15 mouse cellular contexts compared by ENCODE assay signal in genomic region chr12:52834074-52834473, GRCm38 (mm10).
A peak's percentile ranks its signal among the peaks of the same experiment; 100 is the strongest.
DNase-seq lines count a peak whose midpoint lies in the region; ATAC-seq lines count a peak whose summit lies in the region.
"Had no signal": no experiment of that assay in that cellular context is flagged by ENCODE, and none has a peak within 500 bp of the region (broad histone marks: within the 10 kb centered on the region; RNA-seq: fewer than 3 reads in every experiment).

No protein-coding gene starts in this region.

- H3K36me3 ChIP-seq in forebrain, embryonic 12.5 days (replicated peaks) = no peaks in the 10 kb centered on the region
- no peaks in the 10 kb centered on the region for H3K36me3 ChIP-seq in forebrain, embryonic 15.5 days
- H3K36me3 ChIP-seq in embryonic facial prominence, embryonic 11.5 days (replicated peaks; ENCODE audit: control insufficient read depth, insufficient read depth, low read depth, low read length) = no peaks in the 10 kb centered on the region
- H3K36me3 ChIP-seq in midbrain, embryonic 11.5 days (ENCODE audit: control insufficient read depth, insufficient read depth, low read length) = no peaks in the 10 kb centered on the region
- H3K36me3 ChIP-seq: G1E; neural tube, embryonic 12.5 days had no signal

- DNase-seq in A20 (ENCODE audit: low read depth, low spot score) = peak; percentile 24
- DNase-seq in embryonic facial prominence, embryonic 11.5 days (ENCODE audit: low spot score) = peak; percentile 24
- peak; percentile 83 for DNase-seq in midbrain, embryonic 11.5 days (ENCODE audit: low spot score, missing footprints)
- DNase-seq in urinary bladder, postnatal 10 days (ENCODE audit: low spot score) = no peak
- no peak for DNase-seq in adrenal gland, adult 8-10 months
- DNase-seq: cerebellum, adult 9-10 months; kidney, adult 18-20 months; right cerebral cortex, postnatal 14 days; thymus, postnatal 14 days had no signal

- H3K9me3 ChIP-seq in forebrain, embryonic 12.5 days = no peaks in the 10 kb centered on the region
- H3K9me3 ChIP-seq in forebrain, embryonic 15.5 days = no peaks in the 10 kb centered on the region
- H3K9me3 ChIP-seq in embryonic facial prominence, embryonic 11.5 days (replicated peaks; ENCODE audit: control insufficient read depth, low read length) = no peaks in the 10 kb centered on the region
- H3K9me3 ChIP-seq in midbrain, embryonic 11.5 days (ENCODE audit: control insufficient read depth, low read length) = no peaks in the 10 kb centered on the region
- H3K9me3 ChIP-seq: megakaryocyte, embryonic 14.5 days; neural tube, embryonic 12.5 days had no signal

- H3K27ac ChIP-seq in forebrain, embryonic 12.5 days = peak overlapping the region; percentile 87
- H3K27ac ChIP-seq in forebrain, embryonic 15.5 days (replicated peaks) = no peak overlapping the region
- H3K27ac ChIP-seq in embryonic facial prominence, embryonic 11.5 days (replicated peaks; ENCODE audit: low read depth, low read length) = no peak overlapping the region
- H3K27ac ChIP-seq in midbrain, embryonic 11.5 days (ENCODE audit: low read depth, low read length) = peak overlapping the region; percentile 74

- H3K4me2 ChIP-seq in forebrain, embryonic 12.5 days = no peak overlapping the region
- no peak overlapping the region for H3K4me2 ChIP-seq in forebrain, embryonic 15.5 days (replicated peaks)
- no peak overlapping the region for H3K4me2 ChIP-seq in embryonic facial prominence, embryonic 11.5 days (ENCODE audit: low read depth, low read length)
- no peak overlapping the region for H3K4me2 ChIP-seq in midbrain, embryonic 11.5 days

- 15% methylated on average over 10 of the region's 10 CpGs for WGBS in forebrain, embryonic 12.5 days
- 18% methylated on average over 10 of the region's 10 CpGs for WGBS in forebrain, embryonic 15.5 days
- WGBS in embryonic facial prominence, embryonic 11.5 days = 15% methylated on average over 10 of the region's 10 CpGs
- 40% methylated on average over 10 of the region's 10 CpGs for WGBS in midbrain, embryonic 11.5 days

- ATAC-seq in forebrain, embryonic 12.5 days (ENCODE audit: low FRiP score) = peak; percentile 34; the same call in 1 of the 2 replicates
- ATAC-seq in forebrain, embryonic 15.5 days (replicated peaks) = no peak
- ATAC-seq in embryonic facial prominence, embryonic 11.5 days (replicated peaks; ENCODE audit: insufficient number of reproducible peaks, low FRiP score, low TSS enrichment, low read depth) = no peak
- ATAC-seq in midbrain, embryonic 11.5 days (ENCODE audit: low FRiP score) = 0 out of 2 replicates have a peak, but pooled peaks have one; percentile 12
- ATAC-seq in granulocyte monocyte progenitor cell, adult 5-6 weeks (replicated peaks; ENCODE audit: poor library complexity, severe bottlenecking) = no peak

- H3K27me3 ChIP-seq in forebrain, embryonic 12.5 days = no peaks in the 10 kb centered on the region
- H3K27me3 ChIP-seq in forebrain, embryonic 15.5 days = no peaks in the 10 kb centered on the region
- H3K27me3 ChIP-seq in embryonic facial prominence, embryonic 11.5 days (ENCODE audit: control insufficient read depth, insufficient read depth, low read length) = no peaks in the 10 kb centered on the region
- no peaks in the 10 kb centered on the region for H3K27me3 ChIP-seq in midbrain, embryonic 11.5 days (ENCODE audit: control insufficient read depth, insufficient read depth, low read length)
- H3K27me3 ChIP-seq: neural tube, embryonic 12.5 days had no signal

- no peak overlapping the region for H3K9ac ChIP-seq in forebrain, embryonic 12.5 days
- no peak overlapping the region for H3K9ac ChIP-seq in forebrain, embryonic 15.5 days (replicated peaks)
- H3K9ac ChIP-seq in embryonic facial prominence, embryonic 11.5 days (replicated peaks; ENCODE audit: low read length) = no peak overlapping the region
- no peak overlapping the region for H3K9ac ChIP-seq in midbrain, embryonic 11.5 days (ENCODE audit: low read length)
- H3K9ac ChIP-seq: neural tube, embryonic 12.5 days had no signal

- H3K4me3 ChIP-seq in forebrain, embryonic 12.5 days (replicated peaks) = no peak overlapping the region
- H3K4me3 ChIP-seq in forebrain, embryonic 15.5 days = no peak overlapping the region
- H3K4me3 ChIP-seq in embryonic facial prominence, embryonic 11.5 days (ENCODE audit: low read depth, low read length) = no peak overlapping the region
- no peak overlapping the region for H3K4me3 ChIP-seq in midbrain, embryonic 11.5 days (ENCODE audit: low read depth, low read length)
- H3K4me3 ChIP-seq: megakaryocyte, embryonic 14.5 days; neural tube, embryonic 12.5 days had no signal

- peaks cover 43% of the 10 kb centered on the region for H3K4me1 ChIP-seq in forebrain, embryonic 12.5 days
- H3K4me1 ChIP-seq in forebrain, embryonic 15.5 days = peaks cover 44% of the 10 kb centered on the region
- H3K4me1 ChIP-seq in embryonic facial prominence, embryonic 11.5 days (ENCODE audit: control insufficient read depth, insufficient read depth, low read length) = peaks cover 7% of the 10 kb centered on the region; the same call in 1 of the 2 replicates
- peaks cover 34% of the 10 kb centered on the region for H3K4me1 ChIP-seq in midbrain, embryonic 11.5 days (ENCODE audit: control insufficient read depth, insufficient read depth, low read length)

Comparison
In these comparisons a context has a peak if more than half of its experiments do, and no peak if none do; other contexts are left out.
1. ATAC-seq: peak in forebrain, embryonic 12.5 days (single experiment) and midbrain, embryonic 11.5 days (single experiment); none in forebrain, embryonic 15.5 days (single experiment), embryonic facial prominence, embryonic 11.5 days (single experiment) and granulocyte monocyte progenitor cell, adult 5-6 weeks (single experiment).
2. H3K27ac ChIP-seq: peak in forebrain, embryonic 12.5 days (single experiment) and midbrain, embryonic 11.5 days (single experiment); none in forebrain, embryonic 15.5 days (single experiment) and embryonic facial prominence, embryonic 11.5 days (single experiment).
3. DNase-seq: peak in A20 (single experiment), embryonic facial prominence, embryonic 11.5 days (single experiment) and midbrain, embryonic 11.5 days (single experiment); none in urinary bladder, postnatal 10 days (single experiment) and adrenal gland, adult 8-10 months (single experiment).